Mouse (Mus musculus): Measurements from ENCODE around the gene Tmem190. TPM values are rescaled to one million over a fixed set of nuclear protein-coding genes. Genes with fewer than 3 reads are reported as not detected.
"Not testable (repeated sequence)": the region's sequence is repeated elsewhere in the genome, so short reads cannot be mapped to it uniquely, and the experiment has no call there.

Tmem190 gene
- total RNA-seq, 2 experiments from 2014 or later: not detected

DNA sequence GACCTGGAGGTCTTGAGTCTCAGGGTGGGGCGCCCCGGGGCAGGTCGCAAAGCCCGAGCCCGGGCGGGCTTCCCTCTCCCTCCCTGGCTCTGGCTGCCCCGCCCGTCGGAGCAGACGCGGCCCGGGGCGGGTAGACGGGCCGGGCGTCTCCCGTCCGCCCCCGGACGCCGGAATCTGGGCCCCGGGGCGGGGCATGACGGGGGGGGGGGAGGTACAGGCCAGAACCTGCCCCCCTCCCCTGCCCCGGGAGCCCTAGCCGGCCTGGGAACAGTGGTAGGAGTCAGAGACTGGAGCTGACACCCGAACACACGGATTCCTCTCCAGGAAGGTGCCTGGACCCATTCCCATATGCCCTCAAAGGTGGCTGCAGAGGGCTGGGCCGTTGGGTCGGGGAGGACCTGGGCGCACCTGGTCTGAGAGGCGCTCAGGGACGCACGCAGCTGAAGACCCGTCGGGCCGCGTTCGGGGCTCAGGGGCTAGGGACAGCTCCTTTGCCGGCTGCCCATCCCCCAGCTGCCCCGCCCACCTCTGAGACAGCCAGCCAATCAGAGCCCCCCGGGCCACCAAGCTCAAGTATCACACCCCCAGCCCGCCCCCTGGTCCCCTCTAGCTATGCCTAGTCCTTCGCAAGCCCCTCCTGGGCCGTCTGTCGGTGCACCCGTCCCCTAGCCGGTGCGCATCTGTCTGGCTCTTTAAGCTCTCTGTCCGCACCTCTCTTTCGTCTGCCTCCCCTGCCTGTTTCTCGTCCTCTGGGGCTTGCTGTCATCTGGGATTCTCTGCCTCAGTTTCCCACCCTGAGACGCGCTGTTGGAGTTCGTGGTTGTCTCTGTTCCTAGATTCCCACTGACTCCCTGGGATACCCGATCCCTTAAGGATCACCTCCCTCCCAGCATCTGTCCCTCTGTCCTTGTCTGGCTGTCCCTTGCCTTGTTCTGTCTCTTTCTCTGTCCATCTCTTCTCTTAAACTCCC is 5.6 kb upstream of the Tmem190 start:
- DNase-seq: no peak

- no peak for DNase-seq
Measured at GRCm38 (mm10) chr7:4777851-4778637, 4.7 kb upstream of the Tmem190 start.

DNA sequence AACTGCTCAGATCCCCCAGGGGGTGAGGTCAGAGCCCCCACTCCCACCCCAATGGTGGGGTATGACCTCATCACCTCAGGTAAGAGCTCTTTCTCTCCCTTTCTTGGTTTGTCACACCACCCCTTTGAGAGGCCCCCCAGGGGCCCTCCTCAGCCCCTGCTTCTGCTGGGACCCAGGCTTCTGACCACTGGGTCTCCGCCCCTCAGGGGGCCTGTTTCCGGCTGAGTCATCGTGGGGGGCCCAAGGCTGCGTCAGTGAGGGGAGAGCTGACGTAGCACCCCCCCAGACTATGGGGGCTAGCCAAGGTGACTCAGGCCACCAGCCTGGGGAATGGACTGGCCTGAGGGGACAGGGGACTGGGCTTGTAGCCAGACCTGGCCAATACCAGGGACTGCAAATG is 2.8 kb upstream of the Tmem190 start:
- no peak for DNase-seq

DNA sequence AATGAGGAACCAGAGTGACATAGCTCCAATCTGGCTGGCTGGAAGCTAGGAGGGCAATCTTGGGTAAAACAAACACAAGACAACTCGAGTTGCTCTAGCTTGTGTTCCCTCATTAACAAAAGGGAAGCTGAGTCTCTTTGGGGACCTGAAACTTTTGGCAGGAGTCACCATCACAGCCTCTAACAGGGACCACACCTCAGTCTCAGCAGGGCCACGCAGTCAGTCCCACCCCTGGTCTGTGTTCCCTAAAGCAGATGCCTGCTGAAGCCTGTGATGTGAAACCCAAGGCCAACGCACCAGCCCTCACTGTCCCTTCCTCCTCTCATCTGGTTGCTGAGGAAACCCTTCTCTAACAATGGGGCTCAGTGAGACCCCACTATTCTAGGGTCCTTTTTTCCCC is 607 bp upstream of the Tmem190 start:
- no peak for DNase-seq

DNA sequence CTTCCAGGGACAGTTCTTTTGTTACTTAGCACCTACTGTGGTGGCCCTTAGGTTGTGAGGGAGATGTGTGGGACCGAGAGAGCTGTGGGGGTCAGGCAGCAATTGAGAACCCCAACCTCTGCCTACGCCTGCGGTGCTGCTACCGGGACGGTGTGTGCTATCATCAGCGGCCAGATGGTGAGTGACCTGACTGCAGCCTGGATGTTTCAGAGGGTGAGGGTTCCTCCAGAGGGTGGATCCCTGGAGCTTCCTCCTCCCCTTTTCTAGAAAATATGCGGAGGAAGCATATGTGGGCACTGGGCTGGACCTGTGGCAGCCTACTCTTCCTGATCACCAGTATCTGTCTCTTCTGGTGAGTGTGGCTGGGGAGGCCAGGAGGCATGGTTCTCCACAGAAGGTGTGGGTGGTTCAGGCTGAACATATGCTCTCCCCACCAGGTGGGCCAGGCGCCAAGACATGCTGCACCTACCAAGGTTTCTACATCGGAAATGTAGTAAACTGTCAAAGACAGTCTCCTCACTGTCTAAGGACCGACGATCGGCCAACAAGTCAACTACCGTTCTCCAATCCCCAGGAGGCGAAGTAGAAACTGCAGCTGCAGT is 1.0 kb downstream of the Tmem190 start:
- no peak for DNase-seq

DNA sequence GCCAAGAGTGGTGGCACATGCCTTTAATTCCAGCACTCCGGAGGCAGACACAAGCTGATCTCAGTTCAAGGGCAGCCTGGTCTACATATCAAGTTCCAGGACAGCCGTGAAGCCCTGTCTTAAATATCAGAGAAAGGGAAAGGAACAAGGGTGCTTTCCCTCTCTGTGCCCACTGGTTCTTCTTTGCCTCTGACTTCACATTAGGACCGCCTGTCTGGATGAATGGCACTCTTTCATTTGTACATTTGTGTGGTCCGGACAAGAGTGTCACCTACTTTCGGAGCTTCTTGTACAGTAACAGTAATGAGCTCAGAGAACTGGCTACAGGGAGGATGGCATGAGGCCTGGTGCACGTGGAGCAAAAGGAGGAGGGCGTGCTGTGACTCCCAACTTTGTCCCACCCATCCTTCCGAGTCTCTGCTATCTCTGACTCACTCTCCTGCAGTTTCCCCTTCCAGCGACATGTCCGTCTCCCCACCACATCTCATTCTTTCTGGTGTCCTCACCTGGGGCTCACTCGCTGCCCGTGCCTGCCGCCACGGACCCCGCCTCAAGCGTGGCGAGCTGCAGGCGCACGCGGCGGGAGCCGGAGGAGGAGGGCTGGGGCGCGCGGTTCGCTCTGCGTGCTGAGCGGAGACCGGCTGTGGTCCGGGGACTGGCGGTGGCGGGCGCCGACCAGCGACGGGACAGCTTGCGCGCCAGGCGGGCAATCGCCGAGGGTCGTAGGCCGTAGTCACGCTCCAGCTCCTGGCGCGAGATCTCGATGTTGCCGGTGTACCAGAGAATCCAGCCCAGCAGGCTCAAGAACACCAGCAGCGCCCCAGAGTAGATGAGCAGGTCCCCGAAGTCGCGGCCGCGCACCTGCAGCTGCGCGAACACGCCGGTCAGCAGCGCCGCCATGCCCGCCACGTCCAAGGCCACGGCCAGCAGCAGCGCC is 6.0 kb downstream of the Tmem190 start:
- DNase-seq: peak; percentile 65 to 66

DNA sequence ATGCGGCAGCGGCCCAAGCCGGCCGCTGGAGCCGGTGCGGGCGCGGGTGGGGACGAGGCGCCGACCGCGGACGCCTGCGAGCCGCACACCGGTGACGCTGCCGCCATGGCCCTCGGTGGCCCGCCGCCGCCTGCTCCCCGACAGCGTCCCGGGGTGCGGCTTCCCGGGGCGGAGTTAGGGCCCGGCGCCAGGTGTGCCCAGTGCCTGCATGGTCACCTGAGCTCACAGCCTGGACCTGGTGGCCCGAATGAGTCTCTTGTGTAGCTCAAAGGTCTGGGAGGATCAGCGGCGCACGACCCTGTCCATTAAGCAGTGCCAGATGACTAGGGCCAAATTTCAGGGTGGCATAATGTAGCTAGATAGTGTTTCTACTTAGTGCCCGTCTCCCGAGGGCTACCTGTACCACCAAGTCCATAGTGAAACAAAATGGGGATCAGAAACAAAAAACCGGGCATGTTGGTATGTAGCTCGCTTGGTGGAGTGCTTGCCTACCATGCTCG is 6.7 kb downstream of the Tmem190 start, which contains the start of gene Tmem238:
Tmem238 (minus strand) TSS at position 221 of the 500 bp plus-strand sequence.
- DNase-seq: peak in 1 of 2 experiments; percentile 22

DNA sequence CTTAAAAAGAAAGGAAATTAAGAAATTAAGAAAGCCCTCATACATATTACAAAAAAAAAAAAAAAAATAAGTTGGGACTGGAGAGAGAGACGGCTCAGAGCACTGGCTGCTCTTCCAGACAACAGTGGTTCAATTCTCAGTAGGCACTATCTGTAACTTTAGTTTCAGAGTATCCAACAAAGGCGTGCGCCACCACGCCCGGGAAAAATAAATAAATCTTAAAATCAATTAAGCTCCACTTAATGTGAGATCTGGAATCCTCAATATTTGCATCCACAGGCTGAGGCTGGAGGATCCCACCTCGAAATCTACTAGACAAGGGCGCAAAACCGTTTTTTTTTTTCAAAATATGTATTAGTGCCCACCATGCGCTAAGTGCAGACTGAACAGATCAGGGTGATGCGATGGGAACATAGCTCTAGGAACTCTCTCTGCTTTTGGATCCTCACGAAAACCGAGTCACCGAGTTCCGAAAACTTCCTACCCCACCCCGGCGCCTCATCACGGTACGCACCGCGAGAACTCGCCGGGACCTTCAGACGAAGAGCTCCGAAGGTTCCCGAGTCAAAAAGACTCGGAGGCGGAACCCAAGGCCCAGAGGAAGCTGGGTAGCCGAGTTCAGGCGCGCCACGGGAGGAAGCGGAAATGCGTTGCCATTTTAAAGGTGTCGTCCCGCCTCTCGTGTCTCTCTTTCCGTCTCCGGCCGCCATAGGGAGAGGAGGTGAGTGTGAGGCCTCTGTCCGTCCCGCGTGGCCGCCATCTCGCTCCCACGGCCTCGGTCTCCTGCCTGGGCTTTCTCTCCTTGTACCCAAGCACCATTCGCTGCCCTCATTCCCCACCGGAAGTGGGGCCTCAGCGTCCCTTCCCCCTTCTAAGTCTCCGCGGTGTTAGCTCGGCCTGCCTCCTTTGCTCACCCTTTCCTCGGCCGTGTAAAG is 9.8 kb downstream of the Tmem190 start, which contains the start of gene Rpl28:
Rpl28 (plus strand) TSS at position 597 of the 935 bp plus-strand sequence.
- peak; percentile 94 to 95 for DNase-seq

DNA sequence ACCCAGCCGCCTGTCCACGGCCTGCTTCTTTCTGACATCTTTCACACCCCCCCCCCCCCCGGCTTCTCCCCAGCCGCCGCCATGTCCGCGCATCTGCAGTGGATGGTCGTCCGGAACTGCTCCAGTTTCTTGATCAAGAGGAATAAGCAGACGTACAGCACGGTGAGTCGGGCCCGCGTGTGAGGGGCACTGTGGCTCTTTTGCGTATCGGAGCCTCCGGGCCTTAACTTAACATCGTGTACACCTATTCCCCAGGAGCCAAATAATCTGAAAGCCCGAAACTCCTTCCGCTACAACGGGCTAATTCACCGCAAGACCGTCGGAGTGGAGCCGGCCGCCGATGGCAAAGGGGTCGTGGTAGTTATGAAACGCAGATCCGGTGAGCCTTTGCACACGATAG is 10.5 kb downstream of the Tmem190 start:
- DNase-seq: not testable (repeated sequence)

GRCm38 (mm10) chr7:4793674-4794073 is 10.9 kb downstream of the Tmem190 start:
- DNase-seq: no peak

DNA sequence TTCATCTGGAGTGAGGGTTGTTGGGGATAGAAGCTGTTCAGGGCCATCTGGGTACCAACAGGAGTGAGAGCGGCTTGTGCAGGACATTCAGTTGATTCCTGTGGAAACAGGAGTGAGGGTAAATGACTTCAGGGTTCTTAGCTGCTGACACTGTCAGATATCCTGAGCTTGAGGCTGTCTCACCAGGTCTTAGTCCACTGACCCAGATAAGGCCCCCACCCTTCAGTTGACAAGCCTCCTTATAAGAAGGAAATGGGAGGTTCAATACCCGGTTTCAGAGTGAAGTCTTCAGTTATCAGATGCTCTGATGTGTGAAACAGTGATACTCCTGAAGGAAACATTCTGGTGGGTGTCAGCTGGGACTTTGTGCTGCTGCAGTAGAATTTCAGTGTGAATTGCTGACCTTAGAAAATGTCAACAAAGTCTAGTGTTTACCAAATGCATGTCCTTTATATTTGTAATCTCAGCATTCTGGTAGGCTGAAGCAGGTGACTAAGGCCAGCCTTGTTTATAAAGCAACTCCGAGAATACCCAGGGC is 12.0 kb downstream of the Tmem190 start:
- DNase-seq: no peak

DNA sequence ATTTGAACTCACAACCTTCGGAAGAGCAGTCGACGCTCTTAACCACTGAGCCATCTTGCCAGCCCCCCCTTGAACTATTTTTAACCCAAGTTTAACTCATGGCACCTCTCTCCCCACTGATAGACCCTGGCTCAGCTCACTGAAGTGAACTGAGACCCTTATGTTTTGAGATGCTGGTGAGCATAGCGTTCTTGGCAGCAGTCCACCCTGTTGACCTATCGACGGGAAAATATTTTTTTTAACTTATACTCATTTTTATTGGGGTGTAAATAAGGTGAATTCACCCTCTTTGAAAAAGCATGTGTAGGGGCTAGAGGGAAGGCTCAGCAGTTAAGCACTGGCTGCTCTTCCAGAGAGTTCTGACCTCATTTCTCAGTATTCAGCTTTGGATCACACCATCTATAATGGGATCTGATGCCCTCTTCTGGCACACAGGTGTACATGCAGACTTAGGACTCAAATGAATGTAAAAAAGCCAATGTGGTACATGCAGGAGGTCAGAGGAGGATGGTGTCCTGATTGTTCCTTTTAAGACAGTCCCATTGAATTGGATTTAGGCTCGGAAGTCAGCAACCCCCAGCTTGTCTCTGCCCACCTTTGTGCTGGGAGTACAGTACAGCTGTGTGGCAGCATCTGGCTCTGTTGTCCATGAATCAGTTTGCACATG is 13.2 kb downstream of the Tmem190 start:
- no peak for DNase-seq

DNA sequence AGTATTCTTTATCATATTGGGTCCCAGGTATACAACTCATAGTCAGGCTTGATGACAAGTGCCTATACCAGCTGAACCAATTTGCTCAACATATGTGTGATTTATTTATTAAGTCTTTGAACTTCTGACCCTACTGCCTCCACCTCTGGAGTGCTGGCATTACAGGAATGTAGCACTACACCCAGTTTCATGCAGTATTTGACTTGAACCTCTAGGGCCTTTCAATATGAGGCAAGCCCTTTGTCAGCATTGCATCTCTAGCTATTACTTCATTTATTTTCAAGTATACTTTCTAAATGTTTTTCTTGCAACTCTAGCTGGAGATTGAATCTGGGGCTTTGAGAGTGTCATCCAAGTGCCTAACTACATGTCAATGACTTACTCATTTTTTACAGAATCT is 19.5 kb downstream of the Tmem190 start:
- no peak for DNase-seq

DNA sequence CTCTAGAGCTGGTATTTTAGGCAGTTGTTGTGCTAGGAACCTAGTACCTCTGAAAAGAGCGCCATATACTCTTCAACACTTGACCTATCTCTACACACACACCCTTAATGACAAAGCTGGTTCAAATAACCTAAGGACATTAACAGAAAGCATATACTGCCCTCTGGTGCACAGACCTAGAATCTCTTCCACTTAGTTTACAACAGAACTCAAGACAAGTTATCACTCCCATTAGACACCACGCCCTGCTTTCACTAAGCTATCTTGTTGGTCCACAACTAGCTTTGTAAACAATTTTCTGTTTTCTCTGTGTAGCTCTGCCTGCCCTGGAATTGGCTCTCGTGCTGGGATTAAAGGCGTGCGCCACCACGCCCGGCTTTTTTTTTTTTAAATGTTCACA is 24.0 kb downstream of the Tmem190 start:
- DNase-seq: no peak

DNA sequence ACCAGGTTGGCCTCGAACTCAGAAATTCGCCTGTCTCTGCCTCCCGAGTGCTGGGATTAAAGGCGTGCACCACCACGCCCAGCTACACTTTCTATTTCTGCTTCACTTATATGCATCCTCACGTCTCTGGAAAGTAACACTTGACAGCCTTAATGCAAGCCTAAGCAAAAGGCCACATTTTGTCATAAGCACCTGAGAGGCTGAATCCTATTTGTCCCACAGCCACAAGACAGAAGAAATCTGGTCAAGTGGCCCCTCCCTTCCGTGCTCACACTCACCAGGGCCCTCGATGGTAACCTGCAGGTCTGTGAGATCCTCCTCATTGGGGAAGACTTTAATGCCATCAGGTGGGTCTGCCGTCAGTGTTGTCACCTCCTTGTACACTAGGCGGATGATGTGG is 28.4 kb downstream of the Tmem190 start:
- not testable (repeated sequence) for DNase-seq

DNA sequence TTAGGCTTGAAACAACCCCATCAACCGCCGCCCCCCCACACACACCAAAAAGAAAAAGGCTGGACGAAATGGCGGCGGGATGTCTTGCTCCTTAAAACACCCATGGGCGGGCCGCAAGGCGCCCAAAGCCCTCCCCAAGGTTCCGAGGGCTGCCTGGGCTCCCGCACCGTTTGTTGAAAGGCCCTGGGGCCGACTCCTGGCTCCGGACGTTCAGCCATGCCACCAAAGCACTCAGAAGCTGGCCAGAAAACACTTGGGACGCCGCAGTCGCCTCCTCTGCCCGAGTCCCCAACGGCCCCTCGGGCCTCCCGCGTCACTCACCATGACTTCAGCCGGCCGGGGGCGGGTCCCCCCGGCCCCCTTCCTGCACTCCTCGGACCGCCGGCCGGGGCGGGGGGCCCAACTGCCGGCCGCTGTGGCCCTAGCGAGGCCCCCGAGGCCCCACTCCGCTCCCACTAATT is 29.1 kb downstream of the Tmem190 start:
- no peak for DNase-seq

- peak; percentile 98 for DNase-seq
Measured at GRCm38 (mm10) chr7:4812303-4813104, 29.8 kb downstream of the Tmem190 start, which contains the start of gene Ube2s. Gene Ube2s, minus strand, starts transcription at chr7:4812590.

- DNase-seq: no peak
Measured at GRCm38 (mm10) chr7:4813105-4813791, 30.5 kb downstream of the Tmem190 start.

Data from layer of hippocampus, postnatal 36 days (tissue).